Mouse (Mus musculus) liver, adult 2 months (tissue): ENCODE measurements around the gene Ppp1r36.

ENCODE experiments used
- CTCF ChIP-seq: fragments of 200-500 bp; IDR thresholded peaks from 2 replicates; pipeline ENCODE4 v1.5.1; 2011; ENCODE audit warnings: low read depth, low read length, control low read depth
- POLR2A ChIP-seq: fragments of 200-500 bp; IDR thresholded peaks from 2 replicates; pipeline ENCODE4 v1.6.1; 2011; ENCODE audit warnings: low read length, control low read depth; ENCODE audit not compliant: insufficient read depth; ENCODE audit errors: extremely low read depth

DNA sequence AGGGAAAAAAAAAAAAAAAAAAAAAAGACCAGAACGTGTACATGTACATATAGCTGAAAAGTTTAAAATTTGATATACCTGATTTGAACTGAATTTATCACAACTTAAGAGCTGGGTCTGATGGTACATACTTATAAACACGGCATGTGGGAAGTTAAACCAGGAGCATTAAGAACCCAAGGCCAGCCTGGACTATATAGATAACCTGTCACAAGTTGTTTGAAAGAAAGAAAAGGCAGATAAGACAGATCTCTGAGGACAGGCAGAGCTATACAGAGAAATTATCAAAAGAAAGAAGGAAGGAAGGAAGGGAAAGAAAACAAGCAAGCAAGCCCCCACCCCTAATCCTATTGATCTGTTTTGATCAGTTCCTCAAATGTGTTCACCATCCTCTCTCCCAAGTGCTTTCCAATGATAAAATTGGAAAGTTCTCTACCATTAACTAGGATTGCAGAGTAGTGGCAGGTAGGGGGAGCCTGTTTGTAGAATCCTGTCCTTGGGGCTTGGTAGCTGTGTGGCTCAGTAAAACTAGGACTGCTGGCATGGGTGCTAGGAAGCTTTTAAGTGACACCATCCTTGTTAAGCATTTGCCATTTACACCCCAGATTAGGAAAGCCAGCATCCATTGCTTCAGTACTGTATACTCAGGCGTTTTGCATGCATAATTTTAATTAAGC lies 25.6 kb upstream of the Ppp1r36 start:
- TF ChIP-seq CTCF (no peak), POLR2A (no peak)
